ENCODE assay signal across 8 mouse cellular contexts in genomic region chr1:87175852-87176292, GRCm38 (mm10). TPM values are rescaled to one million over a fixed set of nuclear protein-coding genes. Genes with fewer than 3 reads are reported as not detected.
DNase-seq lines count a peak whose midpoint lies in the region; ATAC-seq lines count a peak whose summit lies in the region.

No protein-coding gene starts in this region.

- no peak overlapping the region for H3K4me3 ChIP-seq in forebrain, embryonic 12.5 days (replicated peaks)
- peak overlapping the region; percentile 26; the same call in 1 of the 2 replicates for H3K4me3 ChIP-seq in midbrain, embryonic 10.5 days
- H3K4me3 ChIP-seq in stomach, embryonic 15.5 days (replicated peaks): no peak overlapping the region

- ATAC-seq in forebrain, embryonic 12.5 days (ENCODE audit: low FRiP score): peak; percentile 84
- peak; percentile 83 for ATAC-seq in stomach, embryonic 15.5 days (ENCODE audit: insufficient read depth, low FRiP score, low read depth)

- no peaks in the 10 kb centered on the region for H3K9me3 ChIP-seq in forebrain, embryonic 12.5 days
- no peaks in the 10 kb centered on the region for H3K9me3 ChIP-seq in midbrain, embryonic 10.5 days (replicated peaks)
- H3K9me3 ChIP-seq in stomach, embryonic 15.5 days: no peaks in the 10 kb centered on the region

- H3K4me1 ChIP-seq in forebrain, embryonic 12.5 days: peaks cover 26% of the 10 kb centered on the region
- H3K4me1 ChIP-seq in midbrain, embryonic 10.5 days: peaks cover 51% of the 10 kb centered on the region
- H3K4me1 ChIP-seq in stomach, embryonic 15.5 days: peaks cover 13% of the 10 kb centered on the region

- H3K36me3 ChIP-seq in forebrain, embryonic 12.5 days (replicated peaks): no peaks in the 10 kb centered on the region
- H3K36me3 ChIP-seq in midbrain, embryonic 10.5 days: no peaks in the 10 kb centered on the region
- H3K36me3 ChIP-seq in stomach, embryonic 15.5 days: no peaks in the 10 kb centered on the region

- peak overlapping the region; percentile 56; the same call in 1 of the 2 replicates for H3K27ac ChIP-seq in forebrain, embryonic 12.5 days
- peak overlapping the region; percentile 64 for H3K27ac ChIP-seq in midbrain, embryonic 10.5 days (replicated peaks)
- no peak overlapping the region for H3K27ac ChIP-seq in stomach, embryonic 15.5 days

- H3K27me3 ChIP-seq in forebrain, embryonic 12.5 days: peaks cover 38% of the 10 kb centered on the region
- H3K27me3 ChIP-seq in midbrain, embryonic 10.5 days (ENCODE audit: low read depth, poor library complexity, severe bottlenecking): peaks cover 64% of the 10 kb centered on the region
- H3K27me3 ChIP-seq in stomach, embryonic 15.5 days (replicated peaks): peaks cover 20% of the 10 kb centered on the region; the same call in 1 of the 2 replicates

- WGBS in forebrain, embryonic 12.5 days: 8% methylated on average over 11 of the region's 11 CpGs
- 12% methylated on average over 11 of the region's 11 CpGs for WGBS in midbrain, embryonic 10.5 days
- 6% methylated on average over 11 of the region's 11 CpGs for WGBS in stomach, embryonic 15.5 days

- H3K4me2 ChIP-seq in forebrain, embryonic 12.5 days: peak overlapping the region; percentile 26; the same call in 1 of the 2 replicates
- peak overlapping the region; percentile 25 for H3K4me2 ChIP-seq in stomach, embryonic 15.5 days

- H3K9ac ChIP-seq in forebrain, embryonic 12.5 days: no peak overlapping the region
- H3K9ac ChIP-seq in stomach, embryonic 15.5 days: no peak overlapping the region

- DNase-seq in urinary bladder, postnatal 14 days (ENCODE audit: low spot score): peak; percentile 42
- no peak for DNase-seq in urinary bladder, adult 2 months (ENCODE audit: low spot score)
- DNase-seq in heart, postnatal 25 days (ENCODE audit: low spot score): peak; percentile 20
- peak; percentile 27 to 39 for DNase-seq in left cerebral cortex, adult 18-20 months (ENCODE audit: low spot score in 2 of 2)
- peak; percentile 69 for DNase-seq in midbrain, embryonic 10.5 days (ENCODE audit: low spot score)
- DNase-seq in thymus, postnatal 14 days: no peak

- intact Hi-C loops in heart, postnatal 25 days (cut with DNase I): no loop called here

RNA-seq across cellular contexts. Expression of gene Prss56, which starts 7.2 kb away (rescaled TPM):
- not detected in 2 replicates for polyA plus RNA-seq in urinary bladder, adult 2 months (2012; rRNA removed)
- not detected in 2 replicates for polyA plus RNA-seq in forebrain, embryonic 12.5 days (2016; fragmentation: Nextera tagmentation; extraction: Ambion mirVana)
- not detected for total RNA-seq in heart, postnatal 25 days (2021)
- 1 to 10 TPM in 1 of 2 experiments, under 1 TPM in 1; 0.61 to 2.1 TPM for total RNA-seq in left cerebral cortex, adult 18-20 months (2021)
- 0.05 TPM in 1 of 2 replicates, not detected in the other for polyA plus RNA-seq in midbrain, embryonic 10.5 days (2016; fragmentation: Nextera tagmentation; extraction: Ambion mirVana)
- polyA plus RNA-seq in stomach, embryonic 15.5 days (2015; fragmentation: Nextera tagmentation; extraction: Ambion mirVana): 0.08 TPM in 1 of 2 replicates, not detected in the other

RNA-seq across cellular contexts. Expression of gene Chrnd, which starts 14.5 kb away (rescaled TPM):
- not detected in 2 replicates for polyA plus RNA-seq in urinary bladder, adult 2 months (2012; rRNA removed)
- 0.10 TPM in 1 of 2 replicates, not detected in the other for polyA plus RNA-seq in forebrain, embryonic 12.5 days (2016; fragmentation: Nextera tagmentation; extraction: Ambion mirVana)
- total RNA-seq in heart, postnatal 25 days (2021): not detected
- not detected for total RNA-seq in left cerebral cortex, adult 18-20 months (2021)
- polyA plus RNA-seq in midbrain, embryonic 10.5 days (2016; fragmentation: Nextera tagmentation; extraction: Ambion mirVana): not detected in 2 replicates
- 0.10 and 0.31 TPM in 2 replicates for polyA plus RNA-seq in stomach, embryonic 15.5 days (2015; fragmentation: Nextera tagmentation; extraction: Ambion mirVana)

RNA-seq across cellular contexts. Expression of gene Ecel1, which starts 19.6 kb away (rescaled TPM):
- polyA plus RNA-seq in urinary bladder, adult 2 months (2012; rRNA removed): 0.10 TPM in 1 of 2 replicates, not detected in the other
- 18.3 and 23.2 TPM in 2 replicates for polyA plus RNA-seq in forebrain, embryonic 12.5 days (2016; fragmentation: Nextera tagmentation; extraction: Ambion mirVana)
- not detected for total RNA-seq in heart, postnatal 25 days (2021)
- 10 to 100 TPM; 11.1 to 13.4 TPM for total RNA-seq in left cerebral cortex, adult 18-20 months (2021)
- 3.7 and 5.0 TPM in 2 replicates for polyA plus RNA-seq in midbrain, embryonic 10.5 days (2016; fragmentation: Nextera tagmentation; extraction: Ambion mirVana)
- 6.3 and 8.7 TPM in 2 replicates for polyA plus RNA-seq in stomach, embryonic 15.5 days (2015; fragmentation: Nextera tagmentation; extraction: Ambion mirVana)

RNA-seq across cellular contexts. Expression of gene Chrng, which starts 28.6 kb away (rescaled TPM):
- not detected in 2 replicates for polyA plus RNA-seq in urinary bladder, adult 2 months (2012; rRNA removed)
- not detected in 2 replicates for polyA plus RNA-seq in forebrain, embryonic 12.5 days (2016; fragmentation: Nextera tagmentation; extraction: Ambion mirVana)
- not detected for total RNA-seq in heart, postnatal 25 days (2021)
- not detected for total RNA-seq in left cerebral cortex, adult 18-20 months (2021)
- 0.12 TPM in 1 of 2 replicates, not detected in the other for polyA plus RNA-seq in midbrain, embryonic 10.5 days (2016; fragmentation: Nextera tagmentation; extraction: Ambion mirVana)
- polyA plus RNA-seq in stomach, embryonic 15.5 days (2015; fragmentation: Nextera tagmentation; extraction: Ambion mirVana): 0.14 and 0.86 TPM in 2 replicates

RNA-seq across cellular contexts. Expression of gene Eif4e2, which starts 37.8 kb away (rescaled TPM):
- 69.5 and 72.5 TPM in 2 replicates for polyA plus RNA-seq in urinary bladder, adult 2 months (2012; rRNA removed)
- 134 and 137 TPM in 2 replicates for polyA plus RNA-seq in forebrain, embryonic 12.5 days (2016; fragmentation: Nextera tagmentation; extraction: Ambion mirVana)
- 10 to 100 TPM; 47.5 to 52.2 TPM for total RNA-seq in heart, postnatal 25 days (2021)
- total RNA-seq in left cerebral cortex, adult 18-20 months (2021): 10 to 100 TPM; 57.5 to 58.6 TPM
- polyA plus RNA-seq in midbrain, embryonic 10.5 days (2016; fragmentation: Nextera tagmentation; extraction: Ambion mirVana): 172 and 173 TPM in 2 replicates
- 149 and 156 TPM in 2 replicates for polyA plus RNA-seq in stomach, embryonic 15.5 days (2015; fragmentation: Nextera tagmentation; extraction: Ambion mirVana)

Comparison
In these comparisons a context has a peak if more than half of its experiments do, and no peak if none do; other contexts are left out.
1. DNase-seq: peak in urinary bladder, postnatal 14 days (single experiment), heart, postnatal 25 days (single experiment), left cerebral cortex, adult 18-20 months (2 of 2) and midbrain, embryonic 10.5 days (single experiment); none in urinary bladder, adult 2 months (single experiment) and thymus, postnatal 14 days (single experiment).